Mouse (Mus musculus): ENCODE measurements around the gene Atp7b. TPM values are rescaled to one million over a fixed set of nuclear protein-coding genes. Genes with fewer than 3 reads are reported as not detected.

Gene Atp7b
- total RNA-seq (2023) = under 1 TPM; 0.09 to 0.18 TPM

DNA sequence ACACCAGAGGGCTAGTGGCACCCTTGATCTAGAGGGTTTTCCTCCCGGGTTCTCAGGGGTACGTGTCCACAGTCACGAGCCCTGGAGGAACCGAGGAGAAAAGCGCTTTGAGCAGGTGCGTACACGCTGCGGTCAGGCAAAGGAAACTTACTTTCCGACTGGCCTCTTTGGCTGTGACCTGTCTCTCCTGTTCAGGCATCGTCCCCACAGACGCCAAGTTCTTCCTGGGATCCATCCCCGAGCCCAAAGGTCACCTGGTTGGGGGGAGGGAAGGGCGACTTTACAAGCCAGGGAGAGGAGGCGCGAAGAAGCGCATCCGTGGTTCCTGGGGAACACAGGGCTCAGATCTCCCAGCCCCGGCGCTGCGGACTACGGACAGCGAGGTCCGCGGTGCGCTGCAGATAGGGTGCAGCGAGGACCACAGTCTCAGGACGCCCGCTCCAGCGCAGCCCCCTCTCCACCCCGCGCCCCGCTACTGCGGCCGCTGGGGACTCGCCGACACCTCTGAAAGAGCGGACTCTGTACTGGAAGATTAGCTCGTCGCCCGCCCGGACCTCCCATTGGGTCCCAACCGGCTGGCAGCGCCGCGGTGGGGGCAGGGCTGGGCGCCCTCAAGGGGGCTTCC is at the start of gene Atp7b:
Gene Atp7b (minus strand): TSS at position 485 of the 625 bp plus-strand sequence.

GRCm38 (mm10) chr8:22060446-22060889 is 363 bp upstream of the Atp7b start, which contains the start of gene Alg11:
TSS of gene Alg11 (plus strand) at chr8:22060721.

GRCm38 (mm10) chr8:21969475-21969874 is 90.6 kb downstream of the Atp7b start, which contains the start of gene Ccdc70:
TSS of gene Ccdc70 (plus strand) at chr8:21969775.

DNA sequence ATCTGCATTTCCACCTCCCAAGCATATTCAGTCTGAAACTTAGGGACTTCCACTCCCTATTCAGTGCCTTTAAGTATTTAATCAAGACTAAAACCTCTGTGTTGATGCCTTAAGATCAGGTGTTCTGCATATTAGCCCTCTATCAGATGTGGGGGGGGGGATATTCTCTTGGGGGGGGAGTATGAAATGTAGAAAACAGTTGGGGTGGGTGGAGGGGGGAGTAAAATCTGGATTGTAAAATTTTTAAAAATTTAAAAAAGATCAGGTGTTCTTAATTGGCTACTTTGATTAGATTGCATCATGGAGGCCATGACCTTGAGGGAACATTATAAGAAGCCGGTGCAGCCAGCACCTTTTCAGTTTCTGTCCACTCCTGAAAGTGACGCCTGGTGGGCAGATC is 101.7 kb downstream of the Atp7b start, which contains the start of gene Fam90a1a:
Gene Fam90a1a (plus strand): TSS at position 301 of the 400 bp plus-strand sequence.

DNA sequence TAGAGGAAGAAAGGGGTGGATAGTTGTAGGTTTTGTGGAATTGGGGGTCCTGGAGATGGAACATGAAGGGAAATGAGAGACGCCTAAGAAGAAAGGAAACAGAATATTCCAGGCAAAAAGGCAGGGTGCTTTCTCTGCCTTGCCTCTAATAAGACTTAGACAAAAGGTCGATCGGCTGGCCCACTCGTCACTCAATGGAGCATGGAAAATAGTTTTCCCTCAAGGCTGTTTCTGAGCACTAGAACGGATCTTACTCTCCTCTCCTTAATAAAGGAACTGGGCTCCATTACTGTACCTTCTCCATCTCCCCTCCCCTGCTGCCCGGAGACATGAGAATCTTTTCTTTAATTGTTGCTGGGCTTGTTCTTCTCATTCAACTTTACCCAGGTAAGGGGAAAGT is 113.6 kb downstream of the Atp7b start, which contains the start of gene Defb13:
Gene Defb13 (plus strand): TSS at position 301 of the 400 bp plus-strand sequence.

Other genes starting within 250 kb of the Atp7b start
- gene Defb50, start 236.8 kb downstream of the Atp7b start, total RNA-seq (2023) = not detected
- gene Defb2, start 220.4 kb downstream of the Atp7b start, total RNA-seq (2023) = not detected
- gene Defb10, start 201.4 kb downstream of the Atp7b start, total RNA-seq (2023) = not detected
- not detected for gene Defb9, start 174.9 kb downstream of the Atp7b start, total RNA-seq (2023)
- not detected for gene Defb11, start 153.9 kb downstream of the Atp7b start, total RNA-seq (2023)
- gene Defb15, start 127.6 kb downstream of the Atp7b start, total RNA-seq (2023) = not detected
- gene Defb35, start 122.0 kb downstream of the Atp7b start, total RNA-seq (2023) = not detected
- not detected for gene Defb13, start 113.5 kb downstream of the Atp7b start, total RNA-seq (2023)
- gene Fam90a1a, start 101.6 kb downstream of the Atp7b start, total RNA-seq (2023) = not detected
- gene Ccdc70, start 90.5 kb downstream of the Atp7b start, total RNA-seq (2023) = not detected
- 10 to 100 TPM in 1 of 2 experiments, 1 to 10 TPM in 1; 9.1 to 13.5 TPM for gene Alg11, start 416 bp upstream of the Atp7b start, total RNA-seq (2023)
- gene Nek5, start 64.7 kb upstream of the Atp7b start, total RNA-seq (2023) = not detected
- gene Nek3, start 106.1 kb upstream of the Atp7b start, total RNA-seq (2023) = 1 to 10 TPM; 2.9 to 3.1 TPM
- under 1 TPM; 0.73 to 0.92 TPM for gene Ckap2, start 125.5 kb upstream of the Atp7b start, total RNA-seq (2023)
- 10 to 100 TPM; 21.4 to 23.1 TPM for gene Vps36, start 132.5 kb upstream of the Atp7b start, total RNA-seq (2023)
- 1 to 10 TPM in 1 of 2 experiments, under 1 TPM in 1; 0.52 to 1.0 TPM for gene Thsd1, start 167.0 kb upstream of the Atp7b start, total RNA-seq (2023)
- gene Tpte, start 223.1 kb upstream of the Atp7b start, total RNA-seq (2023) = not detected